8 mouse cellular contexts compared by ENCODE assay signal in the genomic region with DNA sequence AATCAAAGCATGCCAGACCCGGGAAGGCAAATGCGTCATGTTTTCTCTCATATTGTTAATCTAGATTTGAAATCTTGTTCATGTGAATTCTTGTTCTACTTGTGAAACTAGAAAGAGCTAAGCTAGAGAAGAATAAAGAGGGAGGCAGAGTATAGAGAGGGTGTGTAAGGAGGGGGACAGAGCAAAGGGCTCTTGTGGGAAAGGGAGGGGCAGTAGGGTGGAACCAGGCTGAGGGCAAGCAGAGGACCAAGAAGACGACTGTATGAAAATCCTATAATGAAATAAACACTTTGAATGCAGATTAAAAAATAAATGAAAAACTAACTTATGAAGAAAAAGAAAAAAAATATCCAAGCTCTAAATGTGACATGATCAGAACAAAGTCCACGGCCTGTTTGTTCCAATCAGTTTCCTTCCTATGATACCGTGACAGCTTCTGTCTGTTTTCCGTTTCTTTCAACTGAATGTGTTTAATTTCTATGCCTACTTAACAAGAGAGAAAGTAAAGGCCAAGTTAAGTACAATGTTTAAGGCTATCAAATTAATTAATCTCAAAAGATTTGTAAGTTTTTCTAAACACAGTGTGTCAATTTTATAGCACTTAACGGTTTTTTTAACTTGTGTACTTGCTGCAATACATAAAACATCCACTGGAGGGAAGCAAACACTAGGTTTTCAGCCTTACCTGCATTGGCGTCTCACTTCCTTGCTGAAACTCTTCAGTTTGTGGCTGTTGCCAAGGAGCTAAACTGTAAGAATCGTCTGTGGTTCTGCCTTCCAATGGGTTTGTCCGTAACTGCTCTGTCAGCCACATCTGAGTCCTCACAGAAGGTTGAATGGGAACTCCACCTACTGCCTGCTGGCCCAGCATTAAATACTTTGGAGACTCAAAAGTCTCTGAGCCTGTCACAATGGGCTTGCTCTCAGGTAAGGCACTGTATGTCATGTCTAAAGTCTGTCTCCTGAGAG. TPM values are rescaled to one million over a fixed set of nuclear protein-coding genes. Genes with fewer than 3 reads are reported as not detected.
DNase-seq lines count a peak whose midpoint lies in the region; ATAC-seq and TF ChIP-seq lines count a peak whose summit lies in the region.

No protein-coding gene starts in this region.

- peak; percentile 76 for TF ChIP-seq CTCF in liver, embryonic 14.5 days (IDR thresholded peaks at IDR 0.05; ENCODE audit: low read depth)

- 49% methylated on average over 10 of the region's 10 CpGs for WGBS in liver, embryonic 14.5 days (ENCODE audit: insufficient replicate concordance)
- 63% methylated on average over 10 of the region's 10 CpGs for WGBS in neural tube, embryonic 11.5 days

- no peak overlapping the region for H3K9ac ChIP-seq in liver, embryonic 14.5 days (replicated peaks)
- no peak overlapping the region for H3K9ac ChIP-seq in neural tube, embryonic 11.5 days (ENCODE audit: low read length)

- no peaks in the 10 kb centered on the region for H3K27me3 ChIP-seq in liver, embryonic 14.5 days (ENCODE audit: control insufficient read depth, insufficient read depth, low read length)
- no peaks in the 10 kb centered on the region for H3K27me3 ChIP-seq in neural tube, embryonic 11.5 days (ENCODE audit: control insufficient read depth, insufficient read depth, low read length)

- peak; percentile 22 for DNase-seq in urinary bladder, adult 2 months (ENCODE audit: low spot score)
- DNase-seq in urinary bladder, postnatal 10 days (ENCODE audit: low spot score): no peak
- DNase-seq in cerebellum, adult 18-20 months: peak; percentile 53 to 64
- DNase-seq in kidney, adult 9 months: peak; percentile 84
- DNase-seq in liver, embryonic 14.5 days (ENCODE audit: low read depth in 3 of 3, low spot score in 3 of 3): peak in 2 of 3 experiments; percentile 48 to 62
- DNase-seq in neural tube, embryonic 11.5 days (ENCODE audit: low spot score): peak; percentile 48
- peak; percentile 50 for DNase-seq in thymus, postnatal 25 days

- H3K4me3 ChIP-seq in liver, embryonic 14.5 days (ENCODE audit: insufficient read depth in 1 of 2, low read depth in 2 of 2, low read length in 2 of 2): no peak overlapping the region
- H3K4me3 ChIP-seq in neural tube, embryonic 11.5 days (ENCODE audit: low read depth, low read length): no peak overlapping the region

- H3K36me3 ChIP-seq in liver, embryonic 14.5 days (replicated peaks; ENCODE audit: control insufficient read depth, insufficient read depth, low read depth): no peaks in the 10 kb centered on the region
- no peaks in the 10 kb centered on the region for H3K36me3 ChIP-seq in neural tube, embryonic 11.5 days (ENCODE audit: control insufficient read depth, insufficient read depth, low read length)

- no peak for TF ChIP-seq EP300 in liver, embryonic 14.5 days (IDR thresholded peaks at IDR 0.05; ENCODE audit: low read depth)

- H3K27ac ChIP-seq in liver, embryonic 14.5 days: no peak overlapping the region
- H3K27ac ChIP-seq in neural tube, embryonic 11.5 days (ENCODE audit: low read depth, low read length): no peak overlapping the region

- no peaks in the 10 kb centered on the region for H3K4me1 ChIP-seq in liver, embryonic 14.5 days (replicated peaks; ENCODE audit: control insufficient read depth in 2 of 2, insufficient read depth in 2 of 2, low read length in 1 of 2)
- H3K4me1 ChIP-seq in neural tube, embryonic 11.5 days (ENCODE audit: control insufficient read depth, insufficient read depth, low read length): no peaks in the 10 kb centered on the region

- H3K4me2 ChIP-seq in liver, embryonic 14.5 days (ENCODE audit: low read depth): no peak overlapping the region
- no peak overlapping the region for H3K4me2 ChIP-seq in neural tube, embryonic 11.5 days (ENCODE audit: low read depth)

- ATAC-seq in frontal cortex, adult (ENCODE audit: low TSS enrichment): peak; percentile 81
- ATAC-seq in liver, embryonic 14.5 days (ENCODE audit: insufficient read depth): no peak
- 0 out of 2 replicates have a peak, but pooled peaks have one; percentile 52 for ATAC-seq in neural tube, embryonic 11.5 days (ENCODE audit: insufficient read depth, low FRiP score, low TSS enrichment)

- H3K9me3 ChIP-seq in liver, embryonic 14.5 days (ENCODE audit: control insufficient read depth, low read length): no peaks in the 10 kb centered on the region
- no peaks in the 10 kb centered on the region for H3K9me3 ChIP-seq in neural tube, embryonic 11.5 days (ENCODE audit: control insufficient read depth, low read length)

RNA-seq across cellular contexts. Expression of a gene that starts 10.6 kb away (rescaled TPM):
- polyA plus RNA-seq in urinary bladder, adult 2 months (2012; rRNA removed): 12.2 and 14.3 TPM in 2 replicates
- 0.08 TPM in 1 of 2 replicates, not detected in the other for polyA plus RNA-seq in liver, embryonic 14.5 days (2012; rRNA removed)
- 0.14 and 0.25 TPM in 2 replicates for polyA plus RNA-seq in liver, embryonic 14.5 days (2014; fragmentation: Nextera tagmentation; extraction: Ambion mirVana)
- polyA plus RNA-seq in neural tube, embryonic 11.5 days (2014; fragmentation: Nextera tagmentation; extraction: Ambion mirVana): 1.9 and 2.3 TPM in 2 replicates

RNA-seq across cellular contexts. Expression of a gene that starts 31.7 kb away (rescaled TPM):
- 7.4 and 9.0 TPM in 2 replicates for polyA plus RNA-seq in urinary bladder, adult 2 months (2012; rRNA removed)
- 1.2 TPM in 2 replicates for polyA plus RNA-seq in liver, embryonic 14.5 days (2012; rRNA removed)
- polyA plus RNA-seq in liver, embryonic 14.5 days (2014; fragmentation: Nextera tagmentation; extraction: Ambion mirVana): 1.8 and 1.9 TPM in 2 replicates
- 6.2 and 7.7 TPM in 2 replicates for polyA plus RNA-seq in neural tube, embryonic 11.5 days (2014; fragmentation: Nextera tagmentation; extraction: Ambion mirVana)
